Mouse (Mus musculus) small intestine, adult 2 months (tissue): ENCODE measurements around the gene Atmin.

Experiments
- CTCF ChIP-seq: fragments of 200-500 bp; IDR thresholded peaks from 2 replicates; pipeline ENCODE4 v1.5.1; 2012; ENCODE audit warnings: low read depth, mild to moderate bottlenecking, control low read depth, inconsistent platforms, low read length, moderate library complexity, mixed read lengths; ENCODE audit not compliant: insufficient replicate concordance, insufficient read length; ENCODE audit errors: extremely low read depth
- POLR2A ChIP-seq: fragments of 200-500 bp; IDR thresholded peaks from 2 replicates; pipeline ENCODE4 v1.6.1; 2012; ENCODE audit warnings: low read depth, mild to moderate bottlenecking, control low read depth, inconsistent platforms, low read length, moderate library complexity

DNA sequence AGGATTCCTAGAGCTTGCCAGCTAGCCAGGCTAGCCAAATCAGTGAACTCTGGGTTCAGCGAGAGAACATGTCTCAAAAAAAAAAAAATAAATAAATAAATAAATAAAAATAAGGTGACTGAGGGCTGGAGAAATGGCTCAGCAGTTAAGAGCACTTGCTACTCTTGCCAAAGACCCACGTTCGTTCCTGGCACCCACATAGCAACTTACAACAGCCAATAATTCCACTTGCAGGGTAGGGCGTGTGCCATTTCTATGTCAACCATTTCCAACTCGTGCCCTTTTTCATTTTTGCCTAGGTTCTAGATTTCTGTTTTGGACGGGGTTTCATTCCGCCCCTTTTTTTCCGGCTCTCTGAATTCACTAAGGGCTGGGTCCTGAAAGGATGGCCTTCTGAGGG lies 34.9 kb downstream of the Atmin start:
- TF ChIP-seq CTCF (no peak), POLR2A (no peak)
